Mouse (Mus musculus) liver, adult 2 months (tissue): Measurements from ENCODE around the gene Aim2. TPM values are rescaled to one million over a fixed set of nuclear protein-coding genes. Genes with fewer than 3 reads are reported as not detected.
"Not testable (repeated sequence)": the region's sequence is repeated elsewhere in the genome, so short reads cannot be mapped to it uniquely, and the experiment has no call there.

Experiments used
- DNase-seq: peaks from one replicate; pipeline ENCODE4 v3.0.0-alpha.2; 2011; ENCODE audit warnings: low read depth, low spot score; ENCODE audit errors: extremely low read depth
- H3K27ac ChIP-seq: fragments of 200-500 bp; replicated peaks from 2 replicates; pipeline ENCODE4 v1.5.1; 2012; ENCODE audit warnings: low read depth, mild to moderate bottlenecking, control low read depth, inconsistent platforms, low read length; ENCODE audit not compliant: insufficient read depth
- H3K27me3 ChIP-seq: fragments of 200-500 bp; 2 replicates; pipeline ENCODE4 v1.6.1; 2012; ENCODE audit warnings: mild to moderate bottlenecking, moderate library complexity, low read length, inconsistent platforms; ENCODE audit not compliant: control insufficient read depth, insufficient read depth
- H3K36me3 ChIP-seq: fragments of 200-500 bp; 2 replicates; pipeline ENCODE4 v1.6.1; 2012; ENCODE audit warnings: low read length, inconsistent platforms; ENCODE audit not compliant: control insufficient read depth, insufficient read depth
- H3K4me1 ChIP-seq: fragments of 200-500 bp; 2 replicates; pipeline ENCODE4 v1.6.1; 2011; ENCODE audit warnings: low read length; ENCODE audit not compliant: control insufficient read depth, insufficient read depth
- H3K4me3 ChIP-seq: fragments of 200-500 bp; 2 replicates; pipeline ENCODE4 v1.5.1; 2011; ENCODE audit warnings: low read depth, mild to moderate bottlenecking, control low read depth, low read length, moderate library complexity; ENCODE audit not compliant: insufficient read depth
- H3K79me2 ChIP-seq: fragments of 200-500 bp; 2 replicates; pipeline ENCODE4 v1.6.1; 2012; ENCODE audit warnings: inconsistent platforms, mild to moderate bottlenecking, low read length, moderate library complexity; ENCODE audit not compliant: control insufficient read depth, insufficient read depth
- H3K9ac ChIP-seq: fragments of 200-500 bp; 2 replicates; pipeline ENCODE4 v1.6.1; 2012; ENCODE audit warnings: low read depth, mild to moderate bottlenecking, control low read depth, inconsistent platforms, low read length
- WGBS: fragments of 180-500 bp; shearing (Covaris S2); methylation state at CpG from one replicate; pipeline ENCODE4 v1.1.7; 2018; 5-methylcytosine and 5-hydroxymethylcytosine counted together
- polyA plus RNA-seq: library from polyadenylated mRNA; depleted of rRNA; stranded (reverse); fragments of >200 nt; gene quantifications from 2 replicates; pipeline ENCODE4 v1.2.3, GENCODE M21; 2012; rRNA removed
- total RNA-seq: library from RNA; depleted of rRNA; stranded (reverse); fragments of >200 nt; gene quantifications from 2 replicates; pipeline ENCODE4 v1.2.3, GENCODE M21; 2014; rRNA removed

Gene Aim2
- total and polyA plus RNA-seq, 2 experiments, result 0.44 to 3.0 TPM

DNA sequence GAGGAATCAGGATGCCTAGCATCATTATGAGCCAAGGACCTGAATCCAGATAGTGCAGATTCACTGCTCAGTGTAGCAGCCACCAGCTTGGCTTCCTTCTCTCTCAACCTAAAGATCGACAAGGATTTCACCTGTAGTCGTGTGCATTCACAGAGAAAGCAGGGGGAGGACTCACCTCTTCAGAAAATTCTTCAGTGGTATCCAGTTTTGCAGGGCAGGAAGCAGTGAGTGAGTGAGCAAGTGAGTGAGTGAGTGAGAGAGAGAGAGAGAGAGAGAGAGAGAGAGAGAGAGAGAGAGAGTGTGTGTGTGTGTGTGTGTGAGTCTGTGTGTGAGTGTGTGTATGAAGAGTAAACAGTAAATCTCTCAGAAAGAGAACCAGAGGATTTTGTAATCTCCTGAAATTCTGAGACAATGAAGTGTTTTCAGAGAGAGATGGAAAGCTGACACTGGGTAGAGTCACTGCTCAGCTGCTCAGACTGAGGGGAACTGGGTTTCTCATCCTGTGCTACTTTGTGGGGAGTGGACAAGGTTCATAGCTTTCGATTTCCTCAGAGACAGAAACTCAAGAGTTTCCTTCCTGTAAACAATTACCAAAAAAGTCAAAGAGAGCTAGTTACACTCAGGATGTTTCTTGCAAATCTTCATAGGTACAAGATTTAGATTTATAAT is 140.3 kb downstream of the Aim2 start, which contains the start of gene Ifi206:
Ifi206 (minus strand) TSS at position 230 of the 669 bp plus-strand sequence.
- 53% methylated on average over 3 of the region's 3 CpGs for WGBS
- not testable (repeated sequence) for H3K27ac ChIP-seq, H3K4me3 ChIP-seq, H3K36me3 ChIP-seq, H3K79me2 ChIP-seq, H3K9ac ChIP-seq, H3K27me3 ChIP-seq, H3K4me1 ChIP-seq
- peak; percentile 11 for DNase-seq

- not testable (repeated sequence) for H3K36me3 ChIP-seq, H3K4me3 ChIP-seq, H3K27ac ChIP-seq, H3K27me3 ChIP-seq, H3K9ac ChIP-seq, DNase-seq, H3K79me2 ChIP-seq, H3K4me1 ChIP-seq
Measured at GRCm38 (mm10) chr1:173491483-173491882, 140.8 kb downstream of the Aim2 start.

GRCm38 (mm10) chr1:173510595-173510994 is 159.9 kb downstream of the Aim2 start:
- 95% methylated on average over 2 of the region's 2 CpGs for WGBS
- not testable (repeated sequence) for H3K4me3 ChIP-seq, DNase-seq

More at GRCm38 (mm10) chr1:173510595-173510994, 159.9 kb downstream of the Aim2 start:
- not testable (repeated sequence) for H3K9ac ChIP-seq, H3K4me1 ChIP-seq, H3K36me3 ChIP-seq, H3K27ac ChIP-seq, H3K79me2 ChIP-seq, H3K27me3 ChIP-seq

Other genes starting within 250 kb of the Aim2 start
- gene Olfr1408, start 213.5 kb upstream of the Aim2 start, total RNA-seq, result not detected in 2 replicates
- gene Olfr1408, start 213.5 kb upstream of the Aim2 start, polyA plus RNA-seq, result not detected in 2 replicates
- not detected in 2 replicates for gene Olfr1406, start 160.2 kb upstream of the Aim2 start, total RNA-seq
- not detected in 2 replicates for gene Olfr1406, start 160.2 kb upstream of the Aim2 start, polyA plus RNA-seq
- gene Olfr218, start 153.1 kb upstream of the Aim2 start, total RNA-seq, result not detected in 2 replicates
- not detected in 2 replicates for gene Olfr218, start 153.1 kb upstream of the Aim2 start, polyA plus RNA-seq
- not detected in 2 replicates for gene Olfr1404, start 138.5 kb upstream of the Aim2 start, total RNA-seq
- gene Olfr1404, start 138.5 kb upstream of the Aim2 start, polyA plus RNA-seq, result not detected in 2 replicates
- not detected in 2 replicates for gene Fcer1a, start 123.7 kb upstream of the Aim2 start, total RNA-seq
- not detected in 2 replicates for gene Fcer1a, start 123.7 kb upstream of the Aim2 start, polyA plus RNA-seq
- gene Olfr418, start 84.9 kb upstream of the Aim2 start, total RNA-seq, result not detected in 2 replicates
- not detected in 2 replicates for gene Olfr418, start 84.9 kb upstream of the Aim2 start, polyA plus RNA-seq
- not detected in 2 replicates for gene Mptx2, start 73.1 kb upstream of the Aim2 start, total RNA-seq
- not detected in 2 replicates for gene Mptx2, start 73.1 kb upstream of the Aim2 start, polyA plus RNA-seq
- gene Ackr1, start 17.1 kb upstream of the Aim2 start, total RNA-seq, result 0.87 and 0.92 TPM in 2 replicates
- gene Ackr1, start 17.1 kb upstream of the Aim2 start, polyA plus RNA-seq, result 4.1 and 5.2 TPM in 2 replicates
- 3.0 and 6.2 TPM in 2 replicates for gene Cadm3, start 16.8 kb downstream of the Aim2 start, total RNA-seq
- gene Cadm3, start 16.8 kb downstream of the Aim2 start, polyA plus RNA-seq, result 9.2 and 10.4 TPM in 2 replicates
- gene Ifi206, start 140.2 kb downstream of the Aim2 start, total RNA-seq, result 0.67 and 1.4 TPM in 2 replicates
- gene Ifi206, start 140.2 kb downstream of the Aim2 start, polyA plus RNA-seq, result 0.26 and 1.3 TPM in 2 replicates
- 0.13 and 0.37 TPM in 2 replicates for gene Ifi214, start 185.1 kb downstream of the Aim2 start, total RNA-seq
- gene Ifi214, start 185.1 kb downstream of the Aim2 start, polyA plus RNA-seq, result not detected in 2 replicates
- 3.0 and 5.5 TPM in 2 replicates for gene Ifi213, start 248.4 kb downstream of the Aim2 start, total RNA-seq
- gene Ifi213, start 248.4 kb downstream of the Aim2 start, polyA plus RNA-seq, result 0.20 and 1.4 TPM in 2 replicates